Mouse (Mus musculus) cerebellum, adult 2 months (tissue): Measurements from ENCODE around the gene Syvn1.

ENCODE experiments used
- CTCF ChIP-seq: fragments of 200-500 bp; IDR thresholded peaks from 2 replicates; pipeline ENCODE4 v1.5.1; 2011; ENCODE audit warnings: low read depth, mild to moderate bottlenecking, control low read depth, low read length, moderate library complexity, borderline replicate concordance; ENCODE audit not compliant: insufficient read depth
- POLR2A ChIP-seq: fragments of 200-500 bp; IDR thresholded peaks from 2 replicates; pipeline ENCODE4 v1.6.1; 2011; ENCODE audit warnings: low read length, control low read depth, borderline replicate concordance; ENCODE audit not compliant: insufficient read depth

DNA sequence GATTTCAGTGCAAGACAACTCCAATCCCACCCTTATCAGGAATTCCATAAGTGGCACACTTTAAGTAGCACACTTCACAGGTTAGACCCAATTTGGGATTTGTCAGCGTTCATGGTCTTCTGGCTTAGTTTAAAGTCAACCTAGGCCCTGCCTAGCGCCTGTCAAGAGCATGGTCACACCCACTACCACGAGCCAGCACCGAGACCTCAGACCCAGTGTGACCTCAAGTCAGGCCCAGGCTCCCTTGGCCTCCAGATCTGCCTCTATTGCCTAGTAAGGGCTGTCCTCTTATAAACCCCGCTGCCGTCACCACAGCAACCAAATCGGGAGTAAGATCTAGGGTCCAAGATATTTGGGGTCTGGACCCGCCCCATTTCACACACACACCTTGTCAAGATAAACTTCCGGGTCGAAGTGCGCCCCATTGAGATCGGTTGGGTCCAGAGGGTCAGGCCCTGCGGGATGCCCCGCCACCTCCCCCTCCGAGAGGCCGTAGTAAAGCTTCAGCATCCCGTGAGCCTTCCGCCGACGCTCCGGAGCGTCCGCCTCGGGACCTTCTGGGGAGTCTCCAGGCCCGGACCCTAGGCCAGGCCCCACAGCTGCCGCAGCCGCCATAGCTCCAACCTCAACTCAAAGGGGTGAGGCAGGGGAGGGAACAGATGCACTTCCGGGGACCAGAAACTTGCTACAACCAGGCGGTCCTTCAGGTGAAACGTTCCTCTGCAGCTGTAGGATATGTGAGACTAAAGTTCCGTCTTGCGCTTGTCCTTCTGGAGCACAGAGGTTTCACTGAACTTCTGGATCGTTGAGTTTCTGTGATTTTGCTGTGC lies 30.4 kb downstream of the Syvn1 start, which contains the start of gene Vps51:
- TF ChIP-seq CTCF = no peak
- peak; percentile 33; the same call in 1 of the 2 replicates for TF ChIP-seq POLR2A
